Mouse (Mus musculus): ENCODE data around the gene Hip1.

GRCm38 (mm10) chr5:135537326-135537725 is 7.6 kb downstream of the Hip1 start:
- TF ChIP-seq CTCF (IDR thresholded peaks at IDR 0.05; ENCODE audit: low read depth, low read length) (no peak), GATA1 (IDR thresholded peaks at IDR 0.05; ENCODE audit: borderline replicate concordance, low read length) (no peak), POLR2AphosphoS5 (IDR thresholded peaks at IDR 0.05; ENCODE audit: insufficient replicate concordance, low read depth, low read length) (no peak), TAL1 (conservative IDR thresholded peaks at IDR 0.05; ENCODE audit: low read depth, low read length) (no peak)
